Mouse (Mus musculus) erythroblast, embryonic 14.5 days (primary cell): Measurements from ENCODE around the gene Fbxw8. TPM values are rescaled to one million over a fixed set of nuclear protein-coding genes. Genes with fewer than 3 reads are reported as not detected.

ENCODE experiments used
- H3K27me3 ChIP-seq: 2 replicates; pipeline ENCODE4 v1.6.1; 2012; ENCODE audit warnings: inconsistent platforms; ENCODE audit not compliant: control insufficient read depth
- H3K36me3 ChIP-seq: 2 replicates; pipeline ENCODE4 v1.6.1; 2012; ENCODE audit warnings: mild to moderate bottlenecking, inconsistent platforms; ENCODE audit not compliant: control insufficient read depth
- H3K4me1 ChIP-seq: 2 replicates; pipeline ENCODE4 v1.6.1; 2012; ENCODE audit warnings: inconsistent platforms; ENCODE audit not compliant: control insufficient read depth
- H3K4me3 ChIP-seq: replicated peaks from 2 replicates; pipeline ENCODE3; 2012; ENCODE audit warnings: moderate library complexity, mild to moderate bottlenecking, inconsistent platforms
- H3K9me3 ChIP-seq: 2 replicates; pipeline ENCODE4 v1.6.1; 2012; ENCODE audit warnings: low read length, inconsistent platforms, mixed read lengths; ENCODE audit not compliant: control insufficient read depth
- GATA1 ChIP-seq: IDR thresholded peaks from 2 replicates; pipeline ENCODE4 v1.6.1; 2012; ENCODE audit warnings: low read length, inconsistent platforms, mixed read lengths
- TAL1 ChIP-seq: IDR thresholded peaks from 3 replicates; pipeline ENCODE4 v1.6.1; 2012; ENCODE audit warnings: low read length, inconsistent platforms, mixed read lengths
- polyA plus RNA-seq: library from polyadenylated mRNA; stranded (reverse); fragments of >175 nt; gene quantifications from 2 replicates; pipeline ENCODE4 v1.2.3, GENCODE M21; 2012

Gene Fbxw8
- 1.4 and 1.6 TPM in 2 replicates for polyA plus RNA-seq

DNA sequence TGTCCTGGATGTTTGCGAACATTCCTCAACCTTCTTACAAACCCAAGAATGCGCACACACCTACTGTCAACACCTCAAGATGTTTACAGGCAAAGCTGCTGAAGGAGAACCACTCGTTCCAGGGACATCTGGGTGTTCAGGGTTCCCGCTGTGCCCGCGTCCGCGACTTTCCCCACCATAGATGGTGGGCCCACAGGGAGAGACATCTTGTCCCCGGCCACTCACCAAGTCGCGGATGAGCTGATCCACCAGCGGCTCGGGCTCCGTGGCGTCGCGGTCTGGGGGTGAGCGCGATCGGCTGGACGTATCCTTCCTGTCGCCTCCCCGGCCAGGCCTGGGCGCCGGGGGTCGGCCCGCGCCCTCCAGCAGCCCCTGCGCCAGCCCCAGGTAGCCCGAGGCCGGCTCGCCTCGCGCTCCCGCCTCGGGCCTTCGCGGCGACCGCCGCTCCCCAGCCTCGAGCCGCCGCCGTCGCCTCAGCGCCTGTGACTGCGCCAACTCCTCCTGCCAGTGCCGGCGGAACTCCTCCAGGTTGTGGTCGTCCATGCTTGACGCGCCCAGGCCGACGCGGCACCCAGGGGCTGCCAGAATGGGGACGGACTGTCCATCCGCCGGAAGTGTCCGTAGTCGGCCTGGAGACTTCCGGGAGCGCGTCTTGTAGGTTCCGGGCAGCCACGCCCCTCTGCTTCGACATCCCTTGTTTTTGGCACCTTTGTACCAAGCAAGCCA is at the start of gene Fbxw8:
Gene Fbxw8 (minus strand): TSS at position 626 of the 726 bp plus-strand sequence.
- Histone ChIP-seq H3K27me3 (no peaks in the 10 kb centered on the region), H3K36me3 (peaks cover 26% of the 10 kb centered on the region), H3K4me3 (peak within 1 kb of the TSS; percentile 93), H3K4me1 (peaks cover 32% of the 10 kb centered on the region), H3K9me3 (no peaks in the 10 kb centered on the region)
- no peak for TF ChIP-seq GATA1
- TF ChIP-seq TAL1 = no peak

DNA sequence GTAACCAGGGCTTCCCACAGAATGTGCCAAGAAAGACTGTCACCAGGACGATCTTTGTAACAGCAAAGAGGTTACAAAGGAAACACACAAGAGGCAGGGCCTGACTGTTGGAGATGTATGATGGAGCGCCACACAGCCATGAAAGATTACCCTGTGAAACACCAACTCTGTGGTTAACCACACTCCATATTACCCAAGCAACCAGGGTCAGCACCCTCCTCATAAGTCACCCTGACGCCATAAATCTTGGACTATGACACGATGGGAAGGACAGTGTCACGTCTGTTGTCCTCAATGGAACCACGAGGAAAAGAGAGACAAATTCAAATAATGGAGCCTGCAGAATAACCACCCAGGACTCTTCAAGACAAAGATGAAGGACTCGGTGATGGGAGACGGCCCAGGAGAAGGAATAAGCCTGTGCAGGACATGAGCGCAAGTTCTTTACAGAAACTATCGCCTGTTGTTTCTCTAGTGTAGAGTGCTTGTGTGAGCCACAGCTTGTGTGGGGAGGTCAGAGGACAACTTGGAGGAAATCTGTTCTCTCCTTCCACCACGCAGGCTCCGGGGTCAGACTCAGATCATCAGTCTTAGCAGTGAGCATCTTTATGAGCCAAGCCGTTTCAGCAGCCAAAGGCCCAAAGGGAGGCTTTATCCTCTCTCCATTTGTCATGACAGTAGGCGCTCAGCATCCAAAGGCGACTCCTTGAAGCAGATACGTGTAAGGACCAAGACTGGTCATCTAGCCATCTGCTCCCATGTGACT is 49.6 kb upstream of the Fbxw8 start:
- TF ChIP-seq GATA1 (no peak), TAL1 (no peak)
- Histone ChIP-seq H3K4me1 (no peaks in the 10 kb centered on the region), H3K9me3 (no peaks in the 10 kb centered on the region), H3K36me3 (no peaks in the 10 kb centered on the region), H3K27me3 (no peaks in the 10 kb centered on the region), H3K4me3 (no peak overlapping the region)

DNA sequence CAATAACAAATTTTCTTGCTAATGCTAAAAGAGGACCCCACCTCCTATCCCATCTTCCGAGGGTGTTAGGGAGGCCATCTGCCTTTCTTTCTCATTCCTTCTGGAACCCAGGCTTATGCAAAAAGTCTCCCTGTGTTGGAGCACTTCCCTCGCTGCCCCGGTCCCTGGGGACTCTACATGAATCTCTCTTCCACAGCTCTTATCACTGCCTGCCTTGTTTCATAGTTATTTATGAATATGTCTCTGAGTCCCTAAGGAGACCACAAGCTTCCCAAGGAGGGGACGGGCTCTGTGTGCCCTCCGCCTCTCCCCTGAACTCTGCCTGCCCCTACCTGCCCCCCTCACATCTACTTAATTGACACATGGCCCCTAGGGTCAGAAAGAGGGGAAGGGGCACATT is 44.4 kb upstream of the Fbxw8 start:
- Histone ChIP-seq H3K4me1 (no peaks in the 10 kb centered on the region), H3K27me3 (no peaks in the 10 kb centered on the region), H3K4me3 (no peak overlapping the region), H3K9me3 (no peaks in the 10 kb centered on the region), H3K36me3 (no peaks in the 10 kb centered on the region)
- TF ChIP-seq TAL1 (no peak), GATA1 (no peak)

DNA sequence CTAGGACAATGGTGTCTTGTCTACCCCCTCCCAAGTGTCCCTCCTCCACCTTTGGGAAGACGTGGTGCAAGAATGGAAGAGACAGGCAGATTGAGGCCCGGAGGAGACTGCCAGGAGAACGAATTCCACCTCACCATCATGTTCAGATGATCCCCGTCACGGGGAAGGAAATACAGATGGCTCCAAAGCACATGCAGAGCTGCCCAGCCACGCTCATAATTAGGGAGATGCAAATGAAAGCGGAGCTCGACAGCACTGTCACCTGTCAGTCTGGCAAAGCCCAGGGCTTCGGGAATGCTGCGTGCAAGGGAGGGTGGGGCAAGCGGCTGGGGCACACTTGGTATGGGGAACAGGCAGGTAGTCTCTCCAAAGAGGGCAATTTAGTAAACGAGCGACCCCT is 42.2 kb upstream of the Fbxw8 start:
- Histone ChIP-seq H3K36me3 (no peaks in the 10 kb centered on the region), H3K27me3 (no peaks in the 10 kb centered on the region), H3K4me3 (no peak overlapping the region), H3K4me1 (no peaks in the 10 kb centered on the region), H3K9me3 (no peaks in the 10 kb centered on the region)
- TF ChIP-seq GATA1 = no peak
- TF ChIP-seq TAL1 = no peak

DNA sequence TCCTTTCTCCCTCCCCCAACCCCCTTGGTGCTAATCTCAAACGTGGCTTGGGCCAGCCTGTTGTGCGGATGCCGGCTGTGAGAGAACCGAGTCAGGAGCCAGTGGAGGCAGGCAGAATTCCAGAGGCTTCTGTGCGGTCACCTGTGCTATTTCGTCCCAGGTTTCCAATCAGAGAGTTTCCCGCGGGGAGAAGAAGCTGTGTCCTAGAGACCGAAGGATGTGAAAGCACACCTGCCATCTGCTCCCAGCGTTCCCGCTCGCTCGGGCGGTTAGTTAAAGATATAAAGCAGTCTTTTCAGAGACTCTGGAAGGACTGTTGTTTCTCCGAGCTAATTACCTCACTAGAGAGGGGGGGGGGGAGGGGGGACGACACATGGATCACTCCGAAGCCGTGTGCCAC is 37.0 kb upstream of the Fbxw8 start:
- Histone ChIP-seq H3K4me3 (no peak overlapping the region), H3K9me3 (no peaks in the 10 kb centered on the region), H3K4me1 (no peaks in the 10 kb centered on the region), H3K27me3 (no peaks in the 10 kb centered on the region), H3K36me3 (no peaks in the 10 kb centered on the region)
- no peak for TF ChIP-seq TAL1
- TF ChIP-seq GATA1 = no peak

DNA sequence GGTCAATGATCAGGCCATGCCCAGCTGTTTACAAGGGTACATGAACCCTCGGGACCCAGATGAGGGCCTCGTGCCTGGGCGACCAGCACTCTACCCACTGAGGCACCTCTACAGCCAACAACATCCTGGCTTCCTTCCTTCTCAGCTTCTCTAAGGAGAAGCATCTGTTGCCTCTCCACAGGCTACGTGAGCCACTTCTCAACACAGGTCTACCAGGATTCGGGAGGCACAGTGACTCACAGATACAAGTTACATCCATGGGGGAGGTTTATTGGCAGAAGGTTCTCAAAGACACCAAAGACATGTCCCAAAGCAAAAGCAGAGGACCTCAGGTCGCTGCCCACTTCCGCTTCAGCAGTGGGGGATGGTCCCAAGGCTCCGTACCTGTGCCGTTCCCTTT is 35.2 kb upstream of the Fbxw8 start:
- Histone ChIP-seq H3K36me3 (no peaks in the 10 kb centered on the region), H3K4me1 (no peaks in the 10 kb centered on the region), H3K9me3 (no peaks in the 10 kb centered on the region), H3K27me3 (no peaks in the 10 kb centered on the region), H3K4me3 (no peak overlapping the region)
- TF ChIP-seq GATA1 = no peak
- no peak for TF ChIP-seq TAL1

DNA sequence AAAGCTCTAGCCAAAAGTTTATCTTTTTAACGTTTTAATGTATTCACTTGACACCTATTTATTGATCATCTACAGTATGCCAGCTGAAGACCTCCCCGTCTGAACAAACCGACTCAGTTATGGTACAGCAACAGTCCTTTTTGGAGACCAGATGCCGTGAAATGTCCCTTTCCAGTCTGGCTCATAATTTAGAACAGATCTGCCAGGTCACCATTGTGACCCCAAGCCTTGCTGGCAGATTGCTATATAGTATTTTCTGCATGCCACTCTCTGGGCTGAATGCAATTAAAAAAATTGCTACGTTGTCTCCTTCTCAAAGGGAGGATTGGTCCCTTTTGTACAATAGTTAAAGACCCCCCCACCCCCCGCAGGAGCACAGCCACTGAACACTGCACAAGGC is 33.1 kb upstream of the Fbxw8 start:
- Histone ChIP-seq H3K9me3 (no peaks in the 10 kb centered on the region), H3K36me3 (no peaks in the 10 kb centered on the region), H3K27me3 (no peaks in the 10 kb centered on the region), H3K4me3 (no peak overlapping the region), H3K4me1 (no peaks in the 10 kb centered on the region)
- no peak for TF ChIP-seq GATA1
- TF ChIP-seq TAL1 = no peak

DNA sequence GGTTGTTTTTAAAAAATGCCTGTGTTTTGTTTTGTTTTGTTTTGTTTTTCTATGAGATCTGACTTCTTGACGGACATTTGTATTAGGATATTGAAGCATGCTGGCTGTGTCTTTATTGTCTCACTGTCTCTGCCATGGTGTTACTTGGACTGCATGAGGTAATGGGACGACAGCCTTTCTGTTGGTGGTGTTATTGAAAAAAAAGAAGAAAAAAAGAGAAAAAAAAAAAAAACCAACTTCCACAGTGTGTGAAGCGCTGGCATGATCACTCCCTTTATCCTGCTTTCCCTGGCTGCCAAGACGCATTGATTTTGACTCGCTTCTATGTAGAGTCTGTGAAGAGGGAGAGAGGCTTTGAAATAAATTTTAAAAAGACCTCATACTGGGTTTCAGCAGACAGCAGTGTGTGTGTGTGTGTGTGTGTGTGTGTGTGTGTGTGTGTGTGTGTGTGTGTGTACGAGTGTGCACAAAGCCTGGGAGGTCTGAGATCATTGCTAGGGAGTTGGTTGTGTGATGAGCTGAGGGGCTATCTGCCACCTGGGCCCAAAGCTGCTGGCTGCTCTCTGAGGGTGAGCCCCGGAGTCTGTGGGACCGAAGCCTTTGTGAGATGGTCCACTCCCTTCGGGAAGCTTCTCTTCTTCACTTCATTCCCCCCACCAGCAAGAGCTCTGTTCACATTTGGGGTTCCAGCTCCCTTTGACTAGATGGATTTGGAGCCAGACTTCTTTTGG is 31.8 kb upstream of the Fbxw8 start:
- TF ChIP-seq TAL1 (no peak), GATA1 (no peak)
- Histone ChIP-seq H3K4me3 (no peak overlapping the region), H3K27me3 (no peaks in the 10 kb centered on the region)

DNA sequence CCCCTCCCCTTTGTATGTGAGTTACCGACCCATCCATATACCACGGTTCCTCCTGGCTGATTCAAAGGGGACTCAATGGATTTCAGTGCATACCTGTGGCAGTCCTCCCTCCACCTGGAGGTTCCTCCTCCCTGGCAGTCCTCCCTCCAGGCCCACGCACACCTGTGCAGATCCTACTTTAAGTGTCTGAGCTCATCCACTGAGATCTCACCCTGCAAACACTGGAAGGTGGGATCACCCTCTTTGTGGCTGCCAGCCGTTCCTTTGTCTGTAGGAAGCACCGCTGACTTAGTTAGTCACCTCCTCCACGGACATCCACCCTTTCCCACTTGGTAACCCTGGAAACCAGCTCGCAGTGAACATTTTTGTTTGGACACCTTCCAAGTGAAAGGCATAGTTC is 22.4 kb upstream of the Fbxw8 start:
- TF ChIP-seq TAL1 = no peak
- TF ChIP-seq GATA1 = no peak

More for the DNA sequence above, 31.8 kb upstream of the Fbxw8 start:
- H3K36me3 ChIP-seq = no peaks in the 10 kb centered on the region
- H3K9me3 ChIP-seq = no peaks in the 10 kb centered on the region
- no peaks in the 10 kb centered on the region for H3K4me1 ChIP-seq

More for the DNA sequence above, 22.4 kb upstream of the Fbxw8 start:
- H3K4me3 ChIP-seq = no peak overlapping the region
- peaks cover 9% of the 10 kb centered on the region for H3K9me3 ChIP-seq
- H3K36me3 ChIP-seq = no peaks in the 10 kb centered on the region
- H3K27me3 ChIP-seq = peaks cover 33% of the 10 kb centered on the region
- no peaks in the 10 kb centered on the region for H3K4me1 ChIP-seq
